Mouse (Mus musculus): Measurements from ENCODE around the gene Prl3d3. TPM values are rescaled to one million over a fixed set of nuclear protein-coding genes. Genes with fewer than 3 reads are reported as not detected.
"Not testable (repeated sequence)": the region's sequence is repeated elsewhere in the genome, so short reads cannot be mapped to it uniquely, and the experiment has no call there.

The Prl3d3 gene
- not detected in 2 replicates for polyA plus RNA-seq (2014; fragmentation: Nextera tagmentation; extraction: Ambion mirVana)

DNA sequence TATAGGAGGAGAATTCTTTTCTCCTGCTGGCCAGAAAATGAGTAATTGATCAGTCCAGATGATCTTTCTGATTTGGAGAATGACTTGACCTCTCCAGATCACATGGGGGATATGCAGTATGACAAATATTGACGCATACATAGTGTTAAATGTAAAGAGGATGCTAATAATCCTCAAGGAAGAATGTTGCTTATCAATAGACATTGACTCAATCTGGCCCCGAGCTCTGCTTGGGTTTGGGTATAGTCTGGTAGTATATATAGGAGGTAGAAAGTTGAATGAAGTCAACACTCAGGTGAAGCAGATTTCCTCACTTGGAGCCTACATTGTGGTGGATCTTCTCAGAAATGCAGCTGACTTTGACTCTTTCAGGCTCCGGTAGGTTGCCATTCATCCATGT, at the start of gene Prl3d3:
Gene Prl3d3, plus strand, starts transcription at position 301 of the 400 bp plus-strand sequence.
- DNase-seq (ENCODE audit: low spot score); H3K9me3 ChIP-seq (replicated peaks; ENCODE audit: control insufficient read depth, low read length); H3K4me2 ChIP-seq (ENCODE audit: low read depth, low read length); H3K27me3 ChIP-seq (ENCODE audit: control insufficient read depth, insufficient read depth, low read length); H3K27ac ChIP-seq (replicated peaks; ENCODE audit: low read depth, low read length); H3K9ac ChIP-seq (replicated peaks; ENCODE audit: low read length); ATAC-seq (replicated peaks; ENCODE audit: insufficient number of reproducible peaks, low FRiP score, low TSS enrichment, low read depth); H3K4me1 ChIP-seq (ENCODE audit: control insufficient read depth, insufficient read depth, low read length); H3K36me3 ChIP-seq (replicated peaks; ENCODE audit: control insufficient read depth, insufficient read depth, low read depth, low read length); H3K4me3 ChIP-seq (ENCODE audit: low read depth, low read length): not testable (repeated sequence)
- 87% methylated on average over 3 of the region's 3 CpGs for WGBS

DNA sequence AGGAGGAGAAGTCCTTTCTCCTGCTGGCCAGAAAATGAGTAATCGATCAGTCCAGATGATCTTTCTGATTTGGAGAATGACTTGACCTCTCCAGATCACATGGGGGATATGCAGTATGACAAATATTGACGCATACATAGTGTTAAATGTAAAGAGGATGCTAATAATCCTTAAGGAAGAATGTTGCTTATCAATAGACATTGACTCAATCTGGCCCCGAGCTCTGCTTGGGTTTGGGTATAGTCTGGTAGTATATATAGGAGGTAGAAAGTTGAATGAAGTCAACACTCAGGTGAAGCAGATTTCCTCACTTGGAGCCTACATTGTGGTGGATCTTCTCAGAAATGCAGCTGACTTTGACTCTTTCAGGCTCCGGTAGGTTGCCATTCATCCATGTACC, 35.2 kb upstream of the Prl3d3 start, which contains the start of gene Prl3d2:
Gene Prl3d2, plus strand, starts transcription at position 301 of the 400 bp plus-strand sequence.
- 74% methylated on average over 3 of the region's 4 CpGs for WGBS
- ATAC-seq (replicated peaks; ENCODE audit: insufficient number of reproducible peaks, low FRiP score, low TSS enrichment, low read depth); H3K27me3 ChIP-seq (ENCODE audit: control insufficient read depth, insufficient read depth, low read length): not testable (repeated sequence)

DNA sequence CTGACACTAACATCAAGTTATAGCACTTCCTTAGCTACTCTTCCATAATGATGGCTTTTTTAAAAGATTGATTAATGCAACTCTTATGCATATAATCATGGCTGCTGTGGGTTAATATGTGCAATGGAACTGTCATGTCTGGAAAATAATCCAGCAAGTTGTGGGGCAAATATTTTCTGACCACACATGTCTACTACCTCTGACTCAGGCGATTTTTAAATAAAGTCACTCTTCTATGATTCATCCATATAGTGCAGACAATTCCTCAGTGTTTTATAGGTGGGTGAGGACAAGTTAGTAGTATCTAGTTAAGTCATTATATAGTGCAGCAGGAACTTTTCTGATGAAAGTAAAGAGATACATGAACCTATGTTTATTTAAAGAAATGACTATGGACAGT, 8.3 kb upstream of the Prl3d3 start:
- Histone ChIP-seq H3K4me3 (ENCODE audit: low read depth, low read length) (no peak overlapping the region), H3K4me1 (ENCODE audit: control insufficient read depth, insufficient read depth, low read length) (no peaks in the 10 kb centered on the region), H3K9me3 (replicated peaks; ENCODE audit: control insufficient read depth, low read length) (no peaks in the 10 kb centered on the region), H3K4me2 (ENCODE audit: low read depth, low read length) (no peak overlapping the region), H3K9ac (replicated peaks; ENCODE audit: low read length) (no peak overlapping the region), H3K36me3 (replicated peaks; ENCODE audit: control insufficient read depth, insufficient read depth, low read depth, low read length) (no peaks in the 10 kb centered on the region), H3K27me3 (ENCODE audit: control insufficient read depth, insufficient read depth, low read length) (no peaks in the 10 kb centered on the region), H3K27ac (replicated peaks; ENCODE audit: low read depth, low read length) (no peak overlapping the region)
- 60% methylated on average over 1 of the region's 1 CpGs for WGBS
- no peak for DNase-seq (ENCODE audit: low spot score)
- no peak for ATAC-seq (replicated peaks; ENCODE audit: insufficient number of reproducible peaks, low FRiP score, low TSS enrichment, low read depth)

More for the DNA sequence above, 35.2 kb upstream of the Prl3d3 start, which contains the start of gene Prl3d2:
- not testable (repeated sequence) for H3K4me3 ChIP-seq (ENCODE audit: low read depth, low read length); H3K4me1 ChIP-seq (ENCODE audit: control insufficient read depth, insufficient read depth, low read length); H3K9ac ChIP-seq (replicated peaks; ENCODE audit: low read length); H3K9me3 ChIP-seq (replicated peaks; ENCODE audit: control insufficient read depth, low read length); H3K36me3 ChIP-seq (replicated peaks; ENCODE audit: control insufficient read depth, insufficient read depth, low read depth, low read length); H3K4me2 ChIP-seq (ENCODE audit: low read depth, low read length); H3K27ac ChIP-seq (replicated peaks; ENCODE audit: low read depth, low read length); DNase-seq (ENCODE audit: low spot score)

DNA sequence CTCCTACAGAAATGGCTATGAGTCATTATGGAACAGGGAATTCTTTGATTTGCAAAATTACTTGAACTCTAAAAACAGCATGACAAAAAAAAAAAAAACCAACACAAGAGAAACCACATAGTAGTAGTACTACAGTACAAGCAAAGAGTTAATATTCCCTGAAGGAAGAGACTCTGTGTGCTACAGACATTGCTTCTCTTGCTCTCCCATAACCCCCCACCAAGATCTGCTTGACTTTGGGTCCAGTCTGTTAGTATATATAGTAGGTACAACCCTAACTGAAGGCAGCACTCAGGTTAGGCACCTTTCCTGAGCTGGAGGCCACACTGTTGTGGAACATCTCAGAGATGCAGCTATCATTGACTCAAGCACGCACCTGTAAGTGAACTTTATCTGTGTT, 39.8 kb downstream of the Prl3d3 start, which contains the start of gene Prl3c1:
Gene Prl3c1, plus strand, starts transcription at position 301 of the 400 bp plus-strand sequence.
- Histone ChIP-seq H3K9ac (replicated peaks; ENCODE audit: low read length) (no peak within 1 kb of the TSS), H3K4me2 (ENCODE audit: low read depth, low read length) (no peak within 1 kb of the TSS), H3K4me1 (ENCODE audit: control insufficient read depth, insufficient read depth, low read length) (no peaks in the 10 kb centered on the region), H3K27me3 (ENCODE audit: control insufficient read depth, insufficient read depth, low read length) (no peaks in the 10 kb centered on the region), H3K9me3 (replicated peaks; ENCODE audit: control insufficient read depth, low read length) (no peaks in the 10 kb centered on the region), H3K36me3 (replicated peaks; ENCODE audit: control insufficient read depth, insufficient read depth, low read depth, low read length) (no peaks in the 10 kb centered on the region), H3K27ac (replicated peaks; ENCODE audit: low read depth, low read length) (no peak within 1 kb of the TSS), H3K4me3 (ENCODE audit: low read depth, low read length) (no peak within 1 kb of the TSS)
- DNase-seq (ENCODE audit: low spot score): no peak
- ATAC-seq (replicated peaks; ENCODE audit: insufficient number of reproducible peaks, low FRiP score, low TSS enrichment, low read depth): no peak
- WGBS: 86% methylated on average over 1 of the region's 1 CpGs

Other genes with a start within 250 kb of the Prl3d3 start
- not detected in 2 replicates for gene Prl, start 99.2 kb upstream of the Prl3d3 start, polyA plus RNA-seq (2014; fragmentation: Nextera tagmentation; extraction: Ambion mirVana)
- gene Prl3d1, start 62.6 kb upstream of the Prl3d3 start, polyA plus RNA-seq (2014; fragmentation: Nextera tagmentation; extraction: Ambion mirVana): not detected in 2 replicates
- gene Prl3d2, start 35.1 kb upstream of the Prl3d3 start, polyA plus RNA-seq (2014; fragmentation: Nextera tagmentation; extraction: Ambion mirVana): not detected in 2 replicates
- not detected in 2 replicates for gene Prl3c1, start 39.9 kb downstream of the Prl3d3 start, polyA plus RNA-seq (2014; fragmentation: Nextera tagmentation; extraction: Ambion mirVana)
- gene Prl3b1, start 85.1 kb downstream of the Prl3d3 start, polyA plus RNA-seq (2014; fragmentation: Nextera tagmentation; extraction: Ambion mirVana): 0.91 and 1.4 TPM in 2 replicates
- not detected in 2 replicates for gene Prl3a1, start 102.6 kb downstream of the Prl3d3 start, polyA plus RNA-seq (2014; fragmentation: Nextera tagmentation; extraction: Ambion mirVana)
- gene Prl6a1, start 155.8 kb downstream of the Prl3d3 start, polyA plus RNA-seq (2014; fragmentation: Nextera tagmentation; extraction: Ambion mirVana): not detected in 2 replicates
- not detected in 2 replicates for gene Prl8a2, start 188.9 kb downstream of the Prl3d3 start, polyA plus RNA-seq (2014; fragmentation: Nextera tagmentation; extraction: Ambion mirVana)
- not detected in 2 replicates for gene Prl2b1, start 234.1 kb downstream of the Prl3d3 start, polyA plus RNA-seq (2014; fragmentation: Nextera tagmentation; extraction: Ambion mirVana)

Measured in embryonic facial prominence, embryonic 11.5 days (tissue).